Mouse (Mus musculus): ENCODE results near the gene B3galt4.

Gene B3galt4

DNA sequence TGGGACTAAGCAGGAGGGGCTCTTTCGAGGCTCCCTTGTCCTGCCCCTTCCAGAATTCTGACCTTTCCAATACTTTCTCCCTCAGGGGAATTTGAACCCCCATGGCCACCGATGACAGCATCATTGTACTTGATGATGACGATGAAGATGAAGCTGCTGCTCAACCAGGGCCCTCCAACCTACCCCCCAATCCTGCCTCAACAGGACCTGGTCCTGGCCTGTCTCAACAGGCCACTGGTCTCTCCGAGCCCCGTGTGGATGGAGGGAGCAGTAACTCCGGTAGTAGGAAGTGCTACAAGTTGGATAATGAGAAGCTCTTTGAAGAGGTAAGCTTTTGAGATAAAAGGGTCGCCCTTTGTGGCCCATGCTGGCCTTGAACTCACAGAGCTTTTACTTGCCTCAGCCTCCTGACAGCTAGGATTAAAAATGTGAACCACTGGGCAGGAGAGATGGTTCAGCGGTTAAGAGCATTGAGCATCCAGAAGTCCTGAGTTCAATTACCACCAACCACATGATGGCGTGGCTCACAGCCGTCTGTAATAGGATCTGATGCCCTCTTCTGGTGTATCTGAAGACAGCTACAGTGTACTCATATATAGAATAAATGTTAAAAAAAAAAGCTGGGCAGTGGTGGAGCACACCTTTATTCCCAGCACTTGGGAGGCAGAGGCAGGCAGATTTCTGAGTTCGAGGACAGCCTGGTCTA, 40.8 kb downstream of the B3galt4 start:
- in situ Hi-C loops (cut with MboI, MseI) = loop anchor here in 1 of 2 experiments (10.0 to 25.0 kb wide), 2 partner anchors 284 to 927 kb away; partner anchors contain the start of genes Dxo, Psmb8 and Stk19

DNA sequence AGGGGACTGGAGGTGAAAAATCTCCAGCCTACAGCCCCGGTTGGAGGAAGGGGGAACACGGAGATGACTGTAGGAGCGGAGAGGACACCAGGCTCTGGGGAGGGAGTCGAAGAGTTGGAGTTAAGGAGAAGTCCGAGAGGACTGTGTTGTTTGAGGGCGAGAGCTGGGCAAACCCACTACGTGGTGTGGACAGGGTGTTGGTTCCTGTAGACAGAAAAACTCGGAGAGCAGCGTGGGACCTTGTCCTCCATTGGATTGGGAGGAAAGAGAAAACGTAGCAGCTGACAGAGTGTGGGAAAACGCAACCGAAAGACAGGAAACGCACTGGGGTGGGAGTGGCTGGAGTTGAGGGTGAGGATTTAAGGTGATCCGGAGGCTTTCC, 41.4 kb downstream of the B3galt4 start:
- in situ Hi-C loops (cut with MboI, MseI) = loop anchor here in 1 of 2 experiments (10.0 to 25.0 kb wide), 2 partner anchors 285 to 927 kb away; partner anchors contain the start of genes Dxo, Psmb8 and Stk19

DNA sequence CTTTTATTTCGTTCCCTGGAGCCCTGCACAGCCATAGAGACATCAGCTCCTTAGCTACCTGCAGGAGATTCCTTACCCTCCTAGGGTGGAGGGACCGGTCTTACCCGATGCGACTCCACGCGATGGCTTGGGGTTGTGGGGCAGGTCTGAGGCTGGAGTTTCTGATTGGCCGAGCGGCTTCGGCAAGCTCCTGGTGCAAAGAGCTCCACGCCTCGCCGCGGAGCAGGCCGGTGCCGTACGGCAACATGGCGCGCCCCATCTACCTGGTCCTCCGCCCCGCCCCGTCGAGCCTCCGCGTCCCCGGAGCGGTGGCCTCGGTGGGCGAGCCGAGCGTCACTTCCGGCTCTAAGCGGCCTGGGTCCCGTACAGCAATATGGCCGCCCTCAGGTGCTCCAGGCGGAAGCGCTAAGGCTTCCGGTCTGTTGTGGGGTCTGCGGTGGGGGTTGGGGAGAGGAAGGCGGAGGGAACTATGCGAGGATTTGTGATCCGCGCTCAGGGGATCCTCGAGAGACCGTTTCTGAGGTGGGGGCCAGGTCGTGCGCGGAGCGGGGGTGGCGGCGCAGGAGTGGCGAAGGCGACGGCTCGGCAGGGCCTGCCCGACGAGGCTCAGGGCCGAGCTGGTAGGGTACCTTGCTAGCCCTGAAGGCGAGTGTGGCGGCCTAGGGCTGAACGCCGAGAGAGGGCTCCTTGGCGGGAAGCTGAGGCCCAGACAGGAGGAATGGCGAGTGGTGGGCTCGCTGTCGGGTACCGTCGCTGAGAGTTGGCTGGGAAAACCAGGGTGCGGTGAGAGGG, 42.0 kb downstream of the B3galt4 start, which contains the start of gene Daxx:
Gene Daxx, plus strand, starts transcription at position 338 of the 792 bp plus-strand sequence.
- in situ Hi-C loops (cut with MboI, MseI) = loop anchor here in 1 of 2 experiments (25.0 kb wide), 1 partner anchor 928 kb away; the partner anchor contains the start of genes Dxo and Stk19

DNA sequence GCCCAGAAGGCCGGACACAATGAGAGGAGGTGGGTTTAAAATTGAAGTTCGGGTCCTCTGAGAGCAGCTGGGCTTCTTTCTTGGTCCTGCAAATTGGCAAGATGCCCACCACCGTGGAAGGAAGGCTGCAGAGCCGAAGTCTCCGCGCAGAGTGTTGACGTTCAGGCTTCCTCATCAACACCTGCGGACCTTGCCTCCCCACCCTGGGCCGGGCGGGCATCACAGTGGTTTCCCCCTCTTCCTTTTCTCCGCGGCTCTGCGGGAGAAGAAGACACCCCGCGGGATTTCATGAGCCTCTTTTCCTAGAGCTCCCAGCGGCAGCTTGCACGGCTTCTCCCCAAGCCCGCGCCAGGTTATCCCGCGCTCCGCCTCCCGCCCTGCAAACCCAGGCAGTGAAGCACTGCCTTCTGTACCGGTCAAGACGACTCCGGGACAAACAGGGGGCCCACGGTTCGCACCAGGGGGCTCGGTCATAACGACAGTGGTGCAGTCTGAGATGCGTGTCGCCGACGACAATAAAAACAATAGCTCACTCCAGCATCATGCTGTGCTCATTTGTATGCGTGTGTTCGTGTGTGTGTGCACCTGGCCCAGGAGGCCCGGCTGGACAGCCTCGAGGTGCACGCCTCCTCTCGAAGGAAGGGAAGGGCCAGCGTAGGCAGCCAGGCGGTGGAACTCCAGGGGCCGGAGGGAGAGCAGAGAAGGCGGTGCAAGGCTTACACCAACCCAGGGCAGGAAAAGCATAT, 42.8 kb downstream of the B3galt4 start:
- in situ Hi-C loops (cut with MboI, MseI) = loop anchor here in 1 of 2 experiments (25.0 kb wide), 1 partner anchor 929 kb away; the partner anchor contains the start of genes Dxo and Stk19

DNA sequence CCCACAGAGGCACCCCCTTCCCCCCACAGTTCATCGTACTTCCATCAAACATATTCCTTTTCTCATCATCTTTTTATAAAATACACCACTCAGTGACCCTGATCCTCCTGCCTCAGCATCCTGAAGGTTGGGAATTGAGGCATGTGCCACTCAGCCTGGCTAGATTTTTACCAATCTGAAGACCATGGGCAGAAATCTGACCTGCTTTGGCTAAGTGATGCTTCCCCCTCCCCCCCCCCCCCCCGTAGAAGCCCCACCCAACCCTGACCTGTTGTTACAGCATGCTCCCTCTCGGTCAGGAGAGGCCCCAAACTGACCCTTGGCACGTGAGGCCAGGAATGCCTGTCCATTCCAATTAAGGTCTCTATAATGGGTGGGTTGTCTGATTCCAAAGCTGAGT, 46.5 kb downstream of the B3galt4 start, which contains the start of gene Platr17:
Gene Platr17, plus strand, starts transcription at position 301 of the 400 bp plus-strand sequence.
- in situ Hi-C loops (cut with MboI, MseI) = loop anchor here in 1 of 2 experiments (25.0 kb wide), 1 partner anchor 932 kb away; the partner anchor contains the start of genes Dxo and Stk19

DNA sequence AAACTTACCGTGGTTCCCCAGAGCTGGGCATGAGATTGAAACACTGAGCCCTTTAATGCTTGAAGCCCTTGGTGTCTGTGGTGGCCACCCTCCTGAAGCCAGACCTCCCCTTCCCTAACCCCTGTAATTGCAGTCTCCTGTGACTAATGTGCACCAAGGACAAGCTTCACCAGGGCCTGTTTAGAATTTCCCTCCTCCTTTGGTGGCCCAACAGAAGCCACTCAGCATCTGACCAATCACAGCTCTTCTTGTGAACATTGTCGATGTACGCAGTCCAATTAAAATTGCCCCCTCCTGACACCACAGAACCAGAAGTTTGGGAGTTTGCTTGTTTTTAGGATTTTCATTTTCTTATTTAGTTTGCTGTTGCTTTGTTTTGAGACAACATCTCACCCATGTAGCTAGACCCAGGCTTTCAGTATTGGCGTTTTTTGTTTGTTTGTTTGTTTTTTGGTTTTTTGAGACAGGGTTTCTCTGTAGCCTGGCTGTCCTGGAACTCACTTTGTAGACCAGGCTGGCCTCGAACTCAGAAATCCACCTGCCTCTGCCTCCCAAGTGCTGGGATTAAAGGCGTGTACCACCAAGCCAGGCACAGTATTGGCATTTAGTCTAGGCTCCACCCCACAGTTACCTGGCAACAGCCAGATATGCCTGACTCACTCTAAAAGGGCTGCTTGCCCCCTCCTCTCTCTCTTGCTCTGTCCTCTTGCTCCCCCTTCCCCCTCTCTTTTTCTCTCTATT, 47.2 kb downstream of the B3galt4 start:
- in situ Hi-C loops (cut with MboI, MseI) = loop anchor here in 1 of 2 experiments (25.0 kb wide), 1 partner anchor 933 kb away; the partner anchor contains the start of genes Dxo and Stk19

DNA sequence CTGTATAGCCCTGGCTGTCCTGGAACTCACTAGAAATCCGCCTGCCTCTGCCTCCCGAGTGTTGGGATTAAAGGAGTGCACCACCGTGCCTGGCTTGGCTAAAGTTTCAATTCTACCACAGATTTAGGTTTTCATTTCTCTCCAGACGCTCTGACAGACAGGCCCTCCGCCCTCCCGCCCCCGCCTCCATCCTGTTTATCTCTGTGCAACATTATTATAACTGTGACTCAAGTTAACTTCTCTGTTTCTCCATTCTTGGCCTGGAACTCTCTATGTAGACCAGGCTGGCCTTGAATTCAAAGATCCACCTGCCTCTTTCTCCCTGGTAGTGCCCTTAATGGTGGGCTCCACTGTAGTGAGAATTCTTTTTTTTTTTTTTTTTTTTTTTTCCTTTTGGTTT, 48.8 kb downstream of the B3galt4 start:
- in situ Hi-C loops (cut with MboI, MseI) = loop anchor here in 1 of 2 experiments (25.0 kb wide), 1 partner anchor 935 kb away; the partner anchor contains the start of genes Dxo and Stk19

DNA sequence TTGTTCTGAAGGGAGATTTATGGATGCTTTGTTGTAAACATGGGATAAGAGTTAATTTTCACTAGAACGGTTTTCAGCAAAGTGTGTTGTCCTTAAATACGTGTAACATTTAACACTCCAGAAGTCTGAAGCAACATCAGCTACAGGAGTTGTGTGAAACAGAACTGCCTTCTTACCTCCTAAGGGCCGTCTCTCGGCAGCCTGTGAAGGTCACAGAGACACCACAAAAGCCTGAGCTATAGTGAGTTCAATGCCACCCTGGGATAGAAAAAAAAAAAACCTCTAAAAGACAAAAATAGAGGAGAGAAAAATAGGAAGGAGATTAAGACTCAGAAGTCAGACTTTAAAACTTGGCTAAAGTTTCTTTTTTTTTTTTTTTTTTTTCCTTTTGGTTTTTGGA, 49.2 kb downstream of the B3galt4 start:
- in situ Hi-C loops (cut with MboI, MseI) = loop anchor here in 1 of 2 experiments (25.0 kb wide), 1 partner anchor 935 kb away; the partner anchor contains the start of genes Dxo and Stk19

DNA sequence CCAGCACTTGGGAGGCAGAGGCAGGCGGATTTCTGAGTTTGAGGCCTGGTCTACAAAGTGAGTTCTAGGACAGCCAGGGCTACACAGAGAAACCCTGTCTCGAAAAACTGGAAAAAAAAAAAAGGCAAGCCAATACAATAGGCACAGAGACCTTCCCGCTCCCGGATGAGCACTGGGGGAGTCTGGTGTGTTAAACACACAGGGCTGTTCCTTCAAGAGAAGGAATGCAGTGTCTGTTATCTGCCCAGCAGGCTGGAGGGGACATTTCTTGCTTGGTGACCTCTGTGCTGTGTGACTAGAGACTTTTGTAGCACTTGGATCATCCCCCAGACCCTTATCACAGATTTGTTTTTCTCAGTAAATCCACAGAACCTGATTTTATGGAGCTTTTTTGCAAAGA, 49.6 kb downstream of the B3galt4 start:
- in situ Hi-C loops (cut with MboI, MseI) = loop anchor here in 1 of 2 experiments (25.0 kb wide), 1 partner anchor 936 kb away; the partner anchor contains the start of genes Dxo and Stk19

DNA sequence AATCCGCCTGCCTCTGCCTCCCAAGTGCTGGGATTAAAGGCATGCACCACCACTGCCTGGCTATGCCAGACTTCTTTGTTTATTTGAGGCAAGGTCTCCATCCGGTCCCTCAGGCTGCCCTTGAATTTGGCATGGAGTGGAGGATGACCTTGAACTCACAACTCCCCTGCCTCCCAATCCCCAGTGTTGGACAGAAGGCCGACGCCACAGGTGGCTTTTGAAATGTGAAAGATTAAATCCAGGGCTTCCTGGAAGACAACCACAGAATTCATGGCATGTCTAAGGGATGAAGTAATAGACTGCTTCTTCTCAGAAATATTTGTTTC, 50.3 kb downstream of the B3galt4 start:
- in situ Hi-C loops (cut with MboI, MseI) = loop anchor here in 1 of 2 experiments (25.0 kb wide), 1 partner anchor 936 kb away; the partner anchor contains the start of genes Dxo and Stk19

DNA sequence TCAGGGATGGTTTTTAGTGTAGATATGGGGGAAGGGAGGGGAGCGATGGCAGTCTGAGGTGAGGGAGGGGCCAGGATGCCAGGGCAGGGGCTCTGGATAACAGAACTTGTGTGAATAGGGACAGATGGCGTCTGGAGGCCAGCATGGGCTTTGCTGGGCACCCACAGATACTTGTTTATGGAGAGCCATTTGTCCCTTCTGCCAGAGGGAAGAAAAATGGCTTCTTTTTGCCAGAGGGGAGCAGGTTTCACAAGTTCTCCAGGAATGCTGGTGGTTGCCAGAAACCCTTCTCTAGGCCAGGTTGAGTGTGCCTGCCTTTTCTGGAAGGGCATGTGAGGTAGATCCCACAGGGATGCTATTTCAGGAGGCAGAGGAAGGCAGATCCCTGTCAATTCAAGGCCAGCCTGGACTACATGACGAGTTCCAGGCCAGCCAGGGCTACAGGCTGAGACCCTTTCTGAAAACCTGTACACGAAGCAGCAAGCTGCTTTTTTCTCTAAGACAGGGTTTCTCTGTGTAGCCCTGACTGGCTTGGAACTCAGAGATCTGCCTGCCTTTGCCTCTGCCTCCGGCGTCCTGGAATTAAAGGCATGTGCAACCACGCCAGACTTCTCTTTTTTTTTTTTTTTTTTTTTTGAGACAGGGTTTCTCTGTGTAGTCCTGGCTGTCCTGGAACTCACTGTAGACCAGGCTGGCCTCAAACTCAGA, 50.9 kb downstream of the B3galt4 start:
- in situ Hi-C loops (cut with MboI, MseI) = loop anchor here in 1 of 2 experiments (25.0 kb wide), 1 partner anchor 937 kb away; the partner anchor contains the start of genes Dxo and Stk19

Data from T-helper 17 cell (primary cell).